Mouse (Mus musculus) liver, embryonic 14.5 days (tissue): Measurements from ENCODE around the gene Gm9936. TPM values are rescaled to one million over a fixed set of nuclear protein-coding genes. Genes with fewer than 3 reads are reported as not detected.
"Not testable (repeated sequence)": the region's sequence is repeated elsewhere in the genome, so short reads cannot be mapped to it uniquely, and the experiment has no call there.

Source experiments
- ATAC-seq: fragments of 200-750 bp; cut with Nextera tagmentation; 2 replicates; pipeline ENCODE4 v1.8.0; 2017; ENCODE audit warnings: moderate number of reproducible peaks, mild to moderate bottlenecking, moderate library complexity; ENCODE audit not compliant: insufficient read depth
- DNase-seq, 3 experiments: peaks; one replicate each; pipeline ENCODE4 v3.0.0-alpha.2; 2012 to 2013; ENCODE audit warnings: low read depth in 3 of 3, low spot score in 3 of 3
- H3K27ac ChIP-seq: fragments of 300-500 bp; sonication (generic); 2 replicates; pipeline ENCODE4 v1.5.1; 2014; ENCODE audit warnings: moderate library complexity, mild to moderate bottlenecking, control low read depth, inconsistent platforms
- H3K27me3 ChIP-seq: fragments of 300-500 bp; sonication (generic); 2 replicates; pipeline ENCODE4 v1.6.1; 2014; ENCODE audit warnings: mild to moderate bottlenecking, low read length, moderate library complexity; ENCODE audit not compliant: control insufficient read depth, insufficient read depth
- H3K36me3 ChIP-seq: fragments of 300-500 bp; sonication (generic); replicated peaks from 2 replicates; pipeline ENCODE4 v1.6.1; 2014; ENCODE audit warnings: low read depth; ENCODE audit not compliant: control insufficient read depth, insufficient read depth
- H3K4me1 ChIP-seq, 2 experiments: fragments of 200-500 bp in 1 of 2; fragments of 300-500 bp in 1 of 2; sonication (generic) in 1 of 2; replicated peaks; 2 replicates each; pipeline ENCODE4 v1.6.1; 2012 to 2014; ENCODE audit warnings: antibody characterized with exemption in 1 of 2, inconsistent platforms in 1 of 2, low read length in 1 of 2; ENCODE audit not compliant: control insufficient read depth in 2 of 2, insufficient read depth in 2 of 2
- H3K4me2 ChIP-seq: fragments of 300-500 bp; sonication (generic); 2 replicates; pipeline ENCODE4 v1.6.1; 2014; ENCODE audit warnings: low read depth, mild to moderate bottlenecking, control low read depth, moderate library complexity
- H3K4me3 ChIP-seq, 2 experiments: fragments of 200-500 bp in 1 of 2; fragments of 300-500 bp in 1 of 2; sonication (generic) in 1 of 2; 2 replicates each; pipeline ENCODE4 v1.5.1; 2012 to 2014; ENCODE audit warnings: low read depth in 2 of 2, low read length in 2 of 2, mild to moderate bottlenecking in 2 of 2, control low read depth in 1 of 2, inconsistent platforms in 1 of 2, moderate library complexity in 1 of 2; ENCODE audit not compliant: insufficient read depth in 1 of 2
- H3K9ac ChIP-seq: fragments of 300-500 bp; sonication (generic); replicated peaks from 2 replicates; pipeline ENCODE4 v1.6.1; 2014; ENCODE audit warnings: mild to moderate bottlenecking, control low read depth, moderate library complexity
- H3K9me3 ChIP-seq: fragments of 300-500 bp; sonication (generic); 2 replicates; pipeline ENCODE4 v1.6.1; 2016; ENCODE audit warnings: low read length, mixed read lengths; ENCODE audit not compliant: control insufficient read depth
- CTCF ChIP-seq: IDR thresholded peaks from 2 replicates; pipeline ENCODE4 v1.5.1; 2016; ENCODE audit warnings: antibody characterized with exemption, low read depth, control low read depth
- EP300 ChIP-seq: IDR thresholded peaks from 2 replicates; pipeline ENCODE4 v1.6.1; 2016; ENCODE audit warnings: antibody characterized with exemption, low read depth
- WGBS: fragments of 180-500 bp; shearing (Covaris S2); extraction: QIAGEN DNeasy Blood & Tissue Kit; methylation state at CpG from one replicate; pipeline ENCODE4 v1.1.7; 2014; ENCODE audit not compliant: insufficient replicate concordance; 5-methylcytosine and 5-hydroxymethylcytosine counted together
- polyA plus RNA-seq, 2 experiments: library from polyadenylated mRNA; depleted of rRNA in 1 of 2; stranded (reverse) in 1 of 2; unstranded in 1 of 2; fragments of >200 nt; fragmentation: Nextera tagmentation in 1 of 2; extraction: Ambion mirVana in 1 of 2; gene quantifications; 2 replicates each; pipeline versions ENCODE4 v1.2.1 to v1.2.3; 2012 to 2014

Gene Gm9936
- polyA plus RNA-seq, 2 experiments: not detected

GRCm38 (mm10) chr5:114842674-114843073, 15.8 kb downstream of the Gm9936 start:
- Histone ChIP-seq H3K9me3 (no peaks in the 10 kb centered on the region), H3K27ac (no peak overlapping the region), H3K4me1 (no peaks in the 10 kb centered on the region), H3K4me2 (no peak overlapping the region), H3K9ac (no peak overlapping the region), H3K27me3 (no peaks in the 10 kb centered on the region), H3K36me3 (no peaks in the 10 kb centered on the region), H3K4me3 (no peak overlapping the region)
- TF ChIP-seq CTCF: no peak
- no peak for TF ChIP-seq EP300
- 58% methylated on average over 5 of the region's 5 CpGs for WGBS
- ATAC-seq: no peak
- DNase-seq: no peak

DNA sequence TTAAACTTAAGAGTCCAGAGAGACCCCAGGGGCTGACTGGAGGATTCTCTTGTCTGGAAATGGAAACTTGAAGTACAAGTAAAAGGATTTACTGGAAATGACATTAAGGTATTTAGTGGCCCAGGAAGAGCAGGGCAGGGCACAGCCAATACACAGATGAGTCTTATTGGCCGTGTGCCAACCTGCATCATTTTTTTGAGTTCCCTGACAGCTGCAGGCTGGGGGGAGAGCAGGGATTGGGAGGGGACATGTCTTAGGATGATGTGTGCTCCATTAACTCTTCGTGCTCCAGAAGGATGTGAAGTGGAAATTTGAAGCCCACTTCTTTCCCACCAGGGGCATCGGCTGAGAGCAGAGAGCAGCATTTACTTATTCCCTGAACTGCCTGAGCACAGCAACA, 16.3 kb downstream of the Gm9936 start:
- not testable (repeated sequence) for H3K27me3 ChIP-seq, H3K4me2 ChIP-seq, H3K9me3 ChIP-seq, H3K36me3 ChIP-seq, H3K4me3 ChIP-seq, DNase-seq, H3K9ac ChIP-seq, ATAC-seq, H3K27ac ChIP-seq, H3K4me1 ChIP-seq
- 52% methylated on average over 3 of the region's 3 CpGs for WGBS

DNA sequence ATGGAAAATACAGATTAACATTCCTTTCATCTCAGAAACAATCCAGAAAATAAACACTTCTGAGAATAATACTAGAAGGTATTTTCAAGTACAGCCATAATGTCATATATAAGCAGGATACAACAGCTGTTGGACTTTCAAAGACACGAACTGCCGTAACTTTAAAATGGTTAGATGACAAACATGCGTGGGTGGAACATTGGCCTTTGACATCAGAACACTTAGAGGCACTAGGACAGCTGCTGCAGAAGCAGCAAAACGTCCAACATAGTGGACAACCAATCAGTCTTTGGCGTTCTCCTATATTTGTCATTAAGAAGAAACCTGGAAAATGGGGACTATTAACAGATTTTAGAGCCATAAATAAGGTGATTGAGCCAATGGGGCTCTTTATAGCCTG, 18.0 kb downstream of the Gm9936 start:
- H3K9ac ChIP-seq, H3K4me2 ChIP-seq, H3K4me1 ChIP-seq, ATAC-seq, H3K27ac ChIP-seq, H3K27me3 ChIP-seq, H3K4me3 ChIP-seq, H3K36me3 ChIP-seq, H3K9me3 ChIP-seq, DNase-seq: not testable (repeated sequence)
- WGBS: 49% methylated on average over 5 of the region's 5 CpGs

DNA sequence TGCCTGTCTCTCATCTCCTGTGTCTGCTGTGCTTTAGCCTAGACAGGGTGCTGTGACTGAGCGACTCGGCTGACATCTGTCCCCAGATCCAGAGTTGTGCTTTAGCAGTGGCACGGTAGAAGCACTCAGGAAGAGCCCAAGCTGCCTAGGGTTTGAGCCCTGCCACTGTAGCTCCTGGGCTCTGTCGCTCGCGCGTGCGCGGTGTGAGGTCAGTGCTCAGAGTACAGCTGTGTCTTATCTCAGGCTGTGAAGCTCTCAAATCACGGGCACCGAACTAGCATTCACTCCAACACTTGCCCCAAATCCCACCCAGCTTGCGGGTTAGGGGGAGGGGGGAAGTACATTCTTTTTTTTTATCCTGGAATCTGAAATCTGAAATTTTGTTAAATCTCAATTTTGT, 21.6 kb downstream of the Gm9936 start:
- TF ChIP-seq CTCF (no peak), EP300 (no peak)
- 51% methylated on average over 12 of the region's 12 CpGs for WGBS
- Histone ChIP-seq H3K9me3 (no peaks in the 10 kb centered on the region), H3K4me2 (no peak overlapping the region), H3K4me3 (no peak overlapping the region), H3K36me3 (no peaks in the 10 kb centered on the region), H3K27me3 (no peaks in the 10 kb centered on the region), H3K4me1 (no peaks in the 10 kb centered on the region), H3K27ac (no peak overlapping the region), H3K9ac (no peak overlapping the region)
- ATAC-seq (no peak), DNase-seq (no peak)

DNA sequence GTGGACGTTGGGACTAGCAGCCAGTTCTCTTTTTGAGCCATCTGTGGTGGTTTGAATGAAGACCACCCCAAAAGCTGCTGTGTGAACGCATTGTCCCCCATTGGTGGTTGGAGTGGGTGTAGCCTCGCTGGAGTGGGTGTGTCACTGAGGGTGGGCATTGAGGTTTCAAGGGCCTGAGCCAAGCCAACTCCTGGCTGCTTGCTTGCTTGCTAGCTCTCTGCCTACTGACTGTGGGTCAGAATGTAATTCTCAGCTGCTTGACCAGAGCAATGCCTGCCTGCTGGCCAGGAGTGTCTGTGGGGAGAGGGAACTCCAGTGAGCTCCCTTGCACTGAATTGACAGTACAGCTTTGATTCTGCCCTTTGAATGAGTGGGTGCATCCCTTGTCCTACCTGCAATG, 28.7 kb downstream of the Gm9936 start:
- no peak overlapping the region for H3K9ac ChIP-seq
- no peaks in the 10 kb centered on the region for H3K36me3 ChIP-seq
- ATAC-seq (no peak), DNase-seq (no peak)
- WGBS: 45% methylated on average over 3 of the region's 3 CpGs
- H3K4me2 ChIP-seq: no peak overlapping the region
- TF ChIP-seq EP300 (no peak), CTCF (no peak)
- H3K27me3 ChIP-seq: no peaks in the 10 kb centered on the region
- H3K9me3 ChIP-seq: no peaks in the 10 kb centered on the region
- H3K4me3 ChIP-seq: no peak overlapping the region
- peaks cover 0 to 3% of the 10 kb centered on the region in 2 experiments; a peak in 1 of 4 replicates for H3K4me1 ChIP-seq
- no peak overlapping the region for H3K27ac ChIP-seq

- TF ChIP-seq EP300: no peak
- no peak for TF ChIP-seq CTCF
- no peak overlapping the region for H3K27ac ChIP-seq
- WGBS: 59% methylated on average over 12 of the region's 12 CpGs
- no peak overlapping the region for H3K9ac ChIP-seq
- no peaks in the 10 kb centered on the region; the same call in 1 of the 2 replicates for H3K27me3 ChIP-seq
- H3K36me3 ChIP-seq: no peaks in the 10 kb centered on the region
- no peak for DNase-seq
- no peak overlapping the region for H3K4me2 ChIP-seq
- H3K4me1 ChIP-seq: peaks cover 3 to 6% of the 10 kb centered on the region in 2 experiments; a peak in 3 of 4 replicates
- ATAC-seq: no peak
- H3K4me3 ChIP-seq: no peak overlapping the region
- no peaks in the 10 kb centered on the region for H3K9me3 ChIP-seq
Observed at GRCm38 (mm10) chr5:114827427-114827826, 31.1 kb downstream of the Gm9936 start.
